Mouse (Mus musculus): Measurements from ENCODE around the gene Ggta1. TPM values are rescaled to one million over a fixed set of nuclear protein-coding genes. Genes with fewer than 3 reads are reported as not detected.

The Ggta1 gene
- polyA plus RNA-seq, 2 experiments = 6.3 to 7.6 TPM

DNA sequence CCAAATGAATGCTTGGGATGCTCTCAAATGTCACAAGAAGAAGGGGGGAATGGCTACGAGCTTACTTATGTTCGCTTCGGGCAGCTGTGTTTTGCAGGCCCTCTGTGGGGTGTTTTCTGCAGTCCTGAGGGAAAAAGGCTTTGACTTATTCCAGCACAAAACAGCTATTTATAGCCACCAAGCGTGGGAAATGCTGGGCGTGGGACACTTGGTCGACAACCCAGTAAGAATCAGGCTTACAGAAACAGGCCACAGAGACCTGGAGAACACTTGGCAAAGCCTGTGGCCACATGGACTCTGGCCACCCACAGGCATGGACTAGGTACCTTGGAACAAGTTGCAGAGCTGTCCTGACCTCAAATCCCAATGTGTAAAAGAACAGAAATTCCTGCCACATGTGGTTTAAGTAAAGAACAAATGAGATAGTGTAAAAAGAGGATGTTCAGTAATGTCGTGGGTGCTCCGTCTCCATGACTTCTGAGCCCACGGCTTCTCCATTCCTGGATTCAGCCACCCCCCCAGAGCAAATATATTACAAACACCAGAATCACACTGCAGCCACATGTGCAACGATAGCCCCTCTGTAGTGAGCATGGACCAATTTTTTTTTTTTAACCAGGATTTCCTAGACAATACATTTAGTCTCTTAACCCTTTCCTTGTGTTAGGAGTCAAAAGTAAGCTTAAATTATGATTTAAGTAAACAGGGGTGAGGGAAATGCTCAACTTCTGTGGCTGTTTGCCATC is 45.7 kb upstream of the Ggta1 start:
- Histone ChIP-seq H3K27me3 (ENCODE audit: control insufficient read depth, insufficient read depth, low read length) (no peaks in the 10 kb centered on the region), H3K9me3 (ENCODE audit: control insufficient read depth, low read length) (no peaks in the 10 kb centered on the region), H3K27ac (no peak overlapping the region), H3K36me3 (replicated peaks; ENCODE audit: control insufficient read depth, insufficient read depth, low read depth) (no peaks in the 10 kb centered on the region), H3K4me3 (ENCODE audit: insufficient read depth in 1 of 2, low read depth in 2 of 2, low read length in 2 of 2) (no peak overlapping the region), H3K4me2 (ENCODE audit: low read depth) (no peak overlapping the region), H3K9ac (replicated peaks) (no peak overlapping the region), H3K4me1 (replicated peaks; ENCODE audit: control insufficient read depth in 2 of 2, insufficient read depth in 2 of 2, low read length in 1 of 2) (peaks cover 32 to 59% of the 10 kb centered on the region in 2 experiments)
- DNase-seq (ENCODE audit: low read depth in 3 of 3, low spot score in 3 of 3) (no peak), ATAC-seq (ENCODE audit: insufficient read depth) (no peak)
- 46% methylated on average over 10 of the region's 10 CpGs for WGBS (ENCODE audit: insufficient replicate concordance)
- TF ChIP-seq CTCF (IDR thresholded peaks at IDR 0.05; ENCODE audit: low read depth) = no peak
- TF ChIP-seq EP300 (IDR thresholded peaks at IDR 0.05; ENCODE audit: low read depth) = no peak

DNA sequence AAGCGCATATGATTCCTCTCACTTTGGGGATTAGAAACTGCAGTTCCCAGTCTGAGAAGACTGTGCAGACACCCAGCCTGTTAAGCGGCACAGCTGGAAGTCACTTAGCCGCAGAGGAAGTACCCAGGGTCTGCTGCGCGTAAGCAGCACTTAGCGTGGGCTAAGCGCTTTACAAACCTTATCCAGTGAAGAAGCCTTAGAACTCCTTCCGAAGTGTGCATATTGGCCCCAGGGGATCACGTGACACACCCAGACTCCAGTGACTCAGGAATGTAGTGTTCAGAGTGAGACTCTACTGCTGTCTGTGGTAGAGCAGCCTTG is 44.1 kb upstream of the Ggta1 start:
- peak overlapping the region in 1 of 2 experiments; percentile 26; a peak in 1 of 4 replicates for H3K4me3 ChIP-seq (ENCODE audit: insufficient read depth in 1 of 2, low read depth in 2 of 2, low read length in 2 of 2)
- no peaks in the 10 kb centered on the region for H3K27me3 ChIP-seq (ENCODE audit: control insufficient read depth, insufficient read depth, low read length)
- peak overlapping the region; percentile 68 for H3K4me2 ChIP-seq (ENCODE audit: low read depth)
- peak overlapping the region; percentile 89 for H3K27ac ChIP-seq
- peak overlapping the region; percentile 53 for H3K9ac ChIP-seq (replicated peaks)
- no peaks in the 10 kb centered on the region for H3K36me3 ChIP-seq (replicated peaks; ENCODE audit: control insufficient read depth, insufficient read depth, low read depth)
- no peak for TF ChIP-seq EP300 (IDR thresholded peaks at IDR 0.05; ENCODE audit: low read depth)
- TF ChIP-seq CTCF (IDR thresholded peaks at IDR 0.05; ENCODE audit: low read depth) = no peak
- peaks cover 49 to 75% of the 10 kb centered on the region in 2 experiments for H3K4me1 ChIP-seq (replicated peaks; ENCODE audit: control insufficient read depth in 2 of 2, insufficient read depth in 2 of 2, low read length in 1 of 2)
- H3K9me3 ChIP-seq (ENCODE audit: control insufficient read depth, low read length) = no peaks in the 10 kb centered on the region
- ATAC-seq (ENCODE audit: insufficient read depth) (peak; percentile 56), DNase-seq (ENCODE audit: low read depth in 3 of 3, low spot score in 3 of 3) (peak; percentile 64 to 77 (median 67))
- WGBS (ENCODE audit: insufficient replicate concordance) = 6% methylated on average over 9 of the region's 9 CpGs

DNA sequence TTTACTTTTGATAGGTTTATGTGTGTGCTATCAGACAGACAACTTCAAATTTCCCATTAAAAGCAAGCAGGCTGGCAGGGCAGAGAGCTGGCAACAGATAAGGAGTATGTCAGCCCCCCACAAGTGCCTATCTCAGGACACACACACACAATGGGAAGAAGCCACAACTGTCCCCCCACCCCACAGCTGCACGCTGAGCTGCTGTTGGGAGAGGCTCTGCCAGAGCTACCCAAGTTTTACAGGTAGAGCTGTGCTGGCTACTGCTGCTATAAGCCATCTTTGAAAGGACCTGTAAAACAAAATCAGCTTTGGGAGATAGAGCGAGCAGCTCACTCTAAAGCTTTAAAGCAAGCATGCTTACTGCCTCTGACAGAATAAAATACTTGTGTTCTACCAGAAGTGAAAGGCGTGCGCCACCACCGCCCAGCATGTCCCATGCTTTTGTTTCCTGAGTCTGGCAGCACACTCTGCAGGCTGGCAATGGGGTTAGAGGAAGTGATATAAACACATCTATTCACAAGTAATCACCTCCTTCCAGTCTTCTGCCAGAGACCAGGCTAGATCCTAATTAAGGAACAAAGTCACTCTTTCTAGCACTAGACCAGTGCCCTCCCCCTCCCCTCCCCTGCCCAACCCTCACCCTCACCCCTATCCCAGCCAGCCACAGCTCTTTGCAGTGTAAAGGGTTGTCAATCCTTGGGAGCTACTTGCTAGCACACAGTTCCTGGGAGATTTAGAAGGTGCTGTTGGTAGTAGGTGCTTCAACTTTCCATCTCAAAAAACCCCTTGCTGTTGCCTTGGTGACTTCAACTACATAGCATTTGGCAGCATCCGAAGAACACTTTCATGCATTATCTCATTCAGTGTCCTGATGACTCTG is 43.5 kb upstream of the Ggta1 start:
- Histone ChIP-seq H3K4me2 (ENCODE audit: low read depth) (peak overlapping the region; percentile 68), H3K9ac (replicated peaks) (peak overlapping the region; percentile 53), H3K36me3 (replicated peaks; ENCODE audit: control insufficient read depth, insufficient read depth, low read depth) (no peaks in the 10 kb centered on the region), H3K9me3 (ENCODE audit: control insufficient read depth, low read length) (no peaks in the 10 kb centered on the region), H3K4me3 (ENCODE audit: insufficient read depth in 1 of 2, low read depth in 2 of 2, low read length in 2 of 2) (peak overlapping the region; percentile 5 to 26; a peak in 3 of 4 replicates), H3K27ac (peak overlapping the region; percentile 89), H3K27me3 (ENCODE audit: control insufficient read depth, insufficient read depth, low read length) (no peaks in the 10 kb centered on the region), H3K4me1 (replicated peaks; ENCODE audit: control insufficient read depth in 2 of 2, insufficient read depth in 2 of 2, low read length in 1 of 2) (peaks cover 55 to 81% of the 10 kb centered on the region in 2 experiments)
- WGBS (ENCODE audit: insufficient replicate concordance) = 9% methylated on average over 6 of the region's 6 CpGs
- ATAC-seq (ENCODE audit: insufficient read depth) = peak; percentile 84
- peak; percentile 66 to 70 (median 69) for DNase-seq (ENCODE audit: low read depth in 3 of 3, low spot score in 3 of 3)
- TF ChIP-seq EP300 (IDR thresholded peaks at IDR 0.05; ENCODE audit: low read depth) = peak; percentile 89
- peak; percentile 22; the same call in 1 of the 2 replicates for TF ChIP-seq CTCF (IDR thresholded peaks at IDR 0.05; ENCODE audit: low read depth)

DNA sequence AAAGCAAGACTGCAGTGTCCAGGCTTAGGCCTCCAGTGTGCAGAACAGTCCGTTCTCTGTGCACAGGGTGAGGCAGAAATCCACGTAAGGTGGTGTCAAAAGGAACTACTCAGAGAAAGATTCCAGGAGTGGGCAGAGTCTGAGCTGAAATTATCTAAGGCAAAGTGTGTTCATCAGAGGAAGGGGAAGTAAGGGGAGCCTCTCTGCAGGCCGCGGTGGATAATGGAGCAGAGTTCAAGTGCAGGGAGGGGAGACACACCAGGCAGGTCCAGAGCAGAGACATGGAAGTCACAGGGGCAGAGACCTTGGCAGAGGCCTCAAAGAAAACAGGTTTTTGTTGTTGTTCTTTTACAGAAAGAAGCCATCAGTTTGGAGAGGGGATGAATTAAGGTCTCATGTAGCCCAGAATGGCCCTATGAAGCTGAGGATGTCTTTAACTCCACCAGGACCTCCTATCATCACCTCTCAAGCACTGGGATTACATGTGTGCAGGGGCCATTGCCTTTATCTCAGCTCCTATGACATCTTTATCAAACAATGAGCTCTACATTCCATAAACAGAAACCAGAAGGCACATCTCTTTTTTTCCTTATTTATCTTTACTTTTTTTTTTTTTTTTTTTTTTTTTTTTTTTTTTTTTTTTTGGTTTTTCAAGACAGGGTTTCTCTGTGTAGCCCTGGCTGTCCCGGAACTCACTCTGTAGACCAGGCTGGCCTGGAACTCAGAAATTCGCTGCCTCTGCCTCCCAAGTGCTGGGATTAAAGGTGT is 42.7 kb upstream of the Ggta1 start:
- H3K27ac ChIP-seq = peak overlapping the region; percentile 89
- no peak for ATAC-seq (ENCODE audit: insufficient read depth)

More for the DNA sequence above, 42.7 kb upstream of the Ggta1 start:
- no peak for DNase-seq (ENCODE audit: low read depth in 3 of 3, low spot score in 3 of 3)
- Histone ChIP-seq H3K4me3 (ENCODE audit: insufficient read depth in 1 of 2, low read depth in 2 of 2, low read length in 2 of 2) (no peak overlapping the region), H3K4me2 (ENCODE audit: low read depth) (peak overlapping the region; percentile 68), H3K27me3 (ENCODE audit: control insufficient read depth, insufficient read depth, low read length) (no peaks in the 10 kb centered on the region), H3K9me3 (ENCODE audit: control insufficient read depth, low read length) (no peaks in the 10 kb centered on the region; the same call in 1 of the 2 replicates), H3K36me3 (replicated peaks; ENCODE audit: control insufficient read depth, insufficient read depth, low read depth) (no peaks in the 10 kb centered on the region), H3K9ac (replicated peaks) (no peak overlapping the region), H3K4me1 (replicated peaks; ENCODE audit: control insufficient read depth in 2 of 2, insufficient read depth in 2 of 2, low read length in 1 of 2) (peaks cover 57 to 90% of the 10 kb centered on the region in 2 experiments)
- TF ChIP-seq CTCF (IDR thresholded peaks at IDR 0.05; ENCODE audit: low read depth) (no peak), EP300 (IDR thresholded peaks at IDR 0.05; ENCODE audit: low read depth) (no peak)
- 20% methylated on average over 6 of the region's 6 CpGs for WGBS (ENCODE audit: insufficient replicate concordance)
